Mouse (Mus musculus) cerebellum, postnatal 10 days (tissue): Measurements from ENCODE around the gene Slc4a11.
"Not testable (repeated sequence)": the region's sequence is repeated elsewhere in the genome, so short reads cannot be mapped to it uniquely, and the experiment has no call there.

Source experiments
- DNase-seq, 2 experiments: peaks; one replicate each; pipeline ENCODE4 v3.0.0; 2021; ENCODE audit warnings: mixed read lengths in 2 of 2

The Slc4a11 gene

DNA sequence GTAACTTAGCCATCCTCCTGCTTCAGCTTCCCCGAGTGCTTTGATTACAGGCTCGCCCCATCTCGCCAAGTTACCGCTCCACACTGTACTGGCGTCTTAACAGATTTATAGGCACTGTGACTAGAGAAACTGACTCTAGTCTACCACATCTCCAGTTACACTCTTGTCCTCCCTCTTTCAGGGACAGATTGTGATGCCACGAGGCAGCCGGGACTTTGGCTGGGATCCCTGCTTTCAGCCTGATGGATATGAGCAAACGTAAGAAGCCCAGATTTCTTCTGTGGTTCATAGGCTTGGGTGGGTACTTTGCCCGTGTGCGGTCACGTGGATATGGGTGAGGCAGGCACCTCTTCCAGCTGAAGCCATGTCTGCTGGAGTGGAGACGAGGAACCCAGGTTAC is 18.2 kb downstream of the Slc4a11 start:
- no peak for DNase-seq

DNA sequence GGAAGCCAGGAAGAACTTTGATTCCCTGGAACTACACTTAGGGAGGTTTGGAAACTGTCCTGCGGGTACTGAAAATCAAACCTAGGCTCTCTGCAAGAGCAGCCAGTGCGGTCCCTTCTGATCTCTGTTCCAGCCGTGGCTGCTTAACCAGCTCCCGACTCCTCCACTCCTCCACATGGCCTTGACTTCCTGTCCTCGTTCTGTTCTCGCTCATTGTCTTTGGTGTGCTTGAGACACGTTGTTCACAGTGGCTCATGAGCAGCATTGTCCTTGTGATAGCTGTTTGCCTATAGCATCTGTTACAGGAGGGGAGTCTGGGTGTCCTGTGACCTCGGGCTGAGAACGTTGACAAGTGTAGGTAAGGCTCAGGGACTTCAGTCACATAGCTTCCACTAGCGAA is 20.1 kb downstream of the Slc4a11 start:
- no peak for DNase-seq

DNA sequence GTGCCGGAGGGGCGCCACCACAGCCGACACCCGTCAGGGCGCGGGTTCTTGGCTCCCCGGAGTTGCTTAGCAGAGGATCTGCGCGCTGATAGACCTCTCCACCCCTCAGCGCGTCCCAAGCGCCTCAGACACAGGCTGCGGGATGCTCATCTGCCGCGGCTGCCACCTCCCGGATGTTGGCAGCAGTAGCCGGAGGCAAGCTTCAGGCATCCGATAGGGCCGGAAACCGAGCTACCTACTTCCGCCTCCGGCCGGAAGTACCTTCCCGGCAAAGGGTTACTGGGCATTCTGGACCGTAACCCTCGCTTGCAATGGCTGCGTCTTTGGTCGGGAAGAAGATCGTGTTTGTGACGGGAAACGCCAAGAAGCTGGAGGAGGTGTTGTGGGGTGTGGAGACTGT is 29.8 kb downstream of the Slc4a11 start, which contains the start of gene Itpa:
TSS of gene Itpa (plus strand) at position 52 of the 400 bp plus-strand sequence.
- peak; percentile 91 to 93 for DNase-seq

DNA sequence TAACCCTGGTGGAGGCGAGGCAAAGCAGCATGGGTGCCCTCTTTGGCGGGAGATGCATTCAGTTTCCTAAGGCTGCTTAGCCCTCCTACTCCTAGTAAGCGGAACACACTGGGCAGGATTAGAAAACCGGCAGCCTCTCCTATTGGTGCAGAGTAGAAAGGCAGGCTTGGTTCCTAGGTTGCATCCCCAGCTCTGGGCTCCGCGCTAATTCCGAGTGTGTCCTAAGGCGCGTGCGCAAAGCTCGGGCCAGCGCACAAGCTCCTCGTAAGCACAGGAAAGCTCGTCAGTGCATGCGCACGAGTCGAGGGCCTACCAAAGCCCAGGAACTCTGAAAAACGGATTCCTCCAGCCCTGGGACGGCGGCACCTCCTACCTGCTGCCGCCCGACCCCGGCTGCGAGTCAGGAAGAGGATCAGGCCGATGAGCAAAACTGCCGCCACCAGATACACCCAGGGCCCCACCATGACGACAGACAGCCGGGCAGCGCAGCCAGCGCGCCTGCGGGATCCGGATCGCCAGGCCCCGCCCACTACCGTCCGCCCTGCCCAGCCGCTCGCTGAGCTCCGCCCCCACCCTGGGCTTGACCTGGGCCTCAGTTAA is 33.1 kb downstream of the Slc4a11 start, which contains the start of gene Ddrgk1:
TSS of gene Ddrgk1 (minus strand) at position 558 of the 600 bp plus-strand sequence.
- DNase-seq: peak; percentile 94 to 96

DNA sequence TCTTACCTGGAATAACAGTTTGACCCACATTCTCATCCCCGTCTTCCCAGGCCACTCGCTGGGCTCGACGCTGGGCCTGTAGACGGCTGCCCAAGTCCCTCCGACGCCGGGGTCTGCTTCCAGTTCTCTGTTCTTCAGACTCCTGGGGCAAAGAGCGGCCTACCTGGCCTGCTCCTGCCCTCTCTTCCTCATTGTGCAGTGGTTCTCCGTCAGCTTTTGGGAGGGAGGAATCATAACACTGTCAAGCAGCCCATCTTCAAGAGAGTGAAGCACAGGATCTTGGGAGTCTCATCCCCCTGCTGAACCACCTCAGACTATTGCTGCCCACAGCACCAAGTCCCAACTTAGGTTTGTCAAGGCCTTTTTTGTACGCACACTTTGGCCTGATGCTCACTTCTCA is 34.0 kb downstream of the Slc4a11 start:
- DNase-seq: no peak

DNA sequence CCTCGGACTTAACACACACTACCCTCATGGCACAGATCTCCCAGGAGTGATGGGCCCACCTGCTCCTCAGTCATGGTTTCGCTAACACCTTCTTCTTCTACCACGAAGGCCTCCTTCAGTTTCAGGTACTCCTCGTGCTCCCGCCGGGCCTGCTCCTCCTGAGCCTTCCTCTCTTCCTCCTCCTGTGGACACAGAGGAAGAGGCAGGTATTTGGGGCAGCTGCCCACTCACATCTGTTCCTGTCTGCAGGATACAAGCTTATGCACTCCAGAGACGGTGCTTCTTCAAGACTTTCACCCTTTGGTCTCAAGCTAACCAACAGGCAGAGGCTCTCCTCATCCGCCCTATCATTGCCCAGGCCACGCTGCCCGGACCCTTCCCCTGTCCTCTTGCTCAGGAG is 38.8 kb downstream of the Slc4a11 start:
- no peak for DNase-seq

DNA sequence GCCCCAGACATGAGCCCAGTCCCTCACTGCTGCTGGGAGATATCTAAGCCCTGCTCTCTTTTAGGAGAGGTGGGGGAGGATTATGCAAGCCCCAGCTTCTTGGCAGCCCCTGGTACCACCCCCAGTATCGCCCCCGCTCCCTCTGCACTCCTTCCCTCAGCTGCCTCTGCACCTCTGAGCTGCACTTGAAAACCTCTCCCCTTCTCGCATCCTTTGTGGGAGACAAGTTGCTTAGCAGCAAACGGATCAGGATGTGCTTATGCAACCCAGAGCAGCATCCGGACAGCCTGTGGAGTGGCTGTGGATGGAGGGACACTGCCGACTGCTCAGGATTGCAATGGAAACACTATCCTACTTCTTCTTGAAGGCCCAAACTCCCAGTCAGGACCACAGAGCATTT is 39.8 kb downstream of the Slc4a11 start:
- no peak for DNase-seq

DNA sequence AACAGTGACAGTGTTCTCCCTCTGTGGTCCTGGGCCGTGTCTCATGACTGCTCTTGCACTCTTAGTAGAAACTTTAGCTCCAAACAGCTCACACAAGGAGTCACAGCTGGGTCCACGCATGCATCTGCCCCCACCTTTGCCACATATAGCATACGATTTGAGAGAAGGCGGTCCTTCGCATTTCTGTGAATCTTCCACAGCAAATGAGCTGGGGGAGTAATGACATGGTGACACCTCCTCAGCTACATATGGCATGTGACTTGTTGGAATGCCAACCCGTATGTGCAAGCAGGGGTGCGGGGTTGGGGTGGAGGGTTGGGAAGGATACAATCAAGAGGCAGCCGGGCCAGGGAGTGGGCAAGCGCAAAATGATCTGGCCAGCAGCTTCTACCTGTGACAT is 40.8 kb downstream of the Slc4a11 start:
- DNase-seq: no peak

DNA sequence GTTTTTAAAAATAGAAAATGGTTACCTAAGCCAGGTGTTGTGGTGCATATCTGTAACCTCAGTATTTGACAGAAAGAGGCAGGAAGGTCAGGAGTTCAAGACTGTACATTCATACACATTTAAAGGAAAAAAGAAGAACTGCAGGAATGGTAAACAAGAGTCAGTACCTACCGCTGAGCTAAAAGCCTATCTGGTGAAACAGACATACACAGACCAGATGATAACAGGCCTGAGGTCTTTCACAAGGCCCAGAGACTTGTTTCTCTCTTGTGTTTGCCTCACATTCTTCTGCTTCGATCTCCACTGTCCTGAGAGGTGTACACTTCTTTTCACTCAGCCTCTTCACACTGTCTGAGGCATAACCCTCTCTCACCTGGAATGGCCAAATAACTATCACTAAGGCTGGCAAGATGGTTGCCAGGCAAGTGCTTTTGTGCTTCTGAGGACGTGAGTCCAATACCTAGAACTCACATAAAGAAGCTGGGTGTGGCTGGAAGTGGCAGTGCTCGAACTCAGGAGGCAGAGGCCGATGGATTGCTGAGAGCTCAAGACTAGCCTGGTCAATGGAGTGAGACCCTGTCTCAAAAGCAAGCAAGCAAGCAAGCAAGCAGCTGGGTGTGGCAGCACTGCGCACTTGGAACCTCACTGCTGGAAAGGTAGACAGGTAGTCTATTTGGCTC is 41.5 kb downstream of the Slc4a11 start:
- no peak for DNase-seq

DNA sequence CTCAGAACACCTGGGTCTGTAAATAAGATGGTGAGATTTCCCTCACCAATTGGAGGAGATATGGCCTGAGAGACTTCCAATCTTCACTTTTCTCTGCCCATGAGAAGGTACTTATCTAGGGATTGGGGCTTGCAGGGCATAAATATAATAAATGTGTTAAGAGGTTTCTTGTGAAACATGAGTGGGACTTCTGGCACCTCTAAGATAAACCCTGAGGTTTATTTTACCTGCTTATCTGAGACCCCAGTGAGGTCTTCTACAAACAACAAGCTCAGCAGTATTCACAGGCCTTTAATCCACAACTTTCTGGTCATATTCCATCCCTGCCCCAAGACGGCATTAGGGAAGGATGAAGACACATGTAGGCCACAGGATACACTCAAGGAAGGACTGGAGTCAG is 43.6 kb downstream of the Slc4a11 start:
- DNase-seq: no peak

DNA sequence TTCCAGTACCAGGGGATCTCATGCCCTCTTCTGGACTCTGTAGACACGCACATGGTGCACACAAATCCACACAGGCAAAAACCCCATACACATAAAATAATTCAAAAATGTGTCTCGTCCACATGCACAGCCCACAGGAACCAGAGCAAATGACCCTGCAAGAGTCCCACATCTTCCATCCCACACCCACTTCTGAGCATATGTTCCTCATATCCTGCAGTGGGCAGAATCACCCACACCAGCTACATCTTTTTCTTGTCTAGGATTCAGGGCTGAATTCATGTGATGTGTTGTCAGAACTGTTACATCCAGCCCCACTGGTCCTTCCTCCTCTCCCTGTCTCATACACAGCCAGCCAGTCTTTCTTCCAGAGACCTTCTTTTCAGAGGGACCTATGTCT is 44.0 kb downstream of the Slc4a11 start:
- no peak for DNase-seq

DNA sequence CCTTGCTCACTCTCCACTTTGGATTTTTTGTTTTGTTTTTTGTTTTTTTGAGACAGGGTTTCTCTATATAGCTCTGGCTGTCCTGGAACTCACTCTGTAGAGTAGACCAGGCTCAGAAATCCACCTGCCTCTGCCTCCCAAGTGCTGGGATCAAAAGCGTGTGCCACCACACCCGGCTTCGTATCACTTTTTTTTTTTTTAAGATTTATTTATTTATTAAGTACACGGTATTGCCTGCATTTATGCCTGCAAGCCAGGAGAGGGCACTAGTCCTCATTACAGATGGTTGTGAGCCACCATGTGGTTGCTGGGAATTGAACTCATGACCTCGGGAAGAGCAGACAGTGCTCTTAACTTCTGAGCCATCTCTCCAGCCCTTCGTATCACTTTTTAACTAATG is 48.3 kb downstream of the Slc4a11 start:
- DNase-seq: not testable (repeated sequence)

DNA sequence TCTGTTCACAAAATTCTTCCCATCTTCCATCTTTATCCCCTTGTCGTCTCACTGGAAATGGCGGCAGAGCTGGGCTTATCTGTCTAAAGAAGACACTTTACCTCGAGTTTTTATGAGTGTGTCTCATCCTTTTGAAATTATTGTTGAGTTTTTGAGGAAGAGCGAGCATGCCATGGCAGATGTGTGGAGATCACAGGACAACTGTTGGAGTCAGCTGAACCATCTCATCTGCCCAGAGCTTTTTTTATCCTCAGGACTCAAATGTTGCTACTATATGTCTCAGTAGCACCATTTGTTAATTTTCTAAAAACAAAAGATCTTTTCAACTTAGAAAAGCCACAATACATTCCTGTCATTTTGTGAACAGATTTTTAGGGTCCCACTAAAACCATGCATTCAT is 52.1 kb downstream of the Slc4a11 start:
- DNase-seq: no peak

DNA sequence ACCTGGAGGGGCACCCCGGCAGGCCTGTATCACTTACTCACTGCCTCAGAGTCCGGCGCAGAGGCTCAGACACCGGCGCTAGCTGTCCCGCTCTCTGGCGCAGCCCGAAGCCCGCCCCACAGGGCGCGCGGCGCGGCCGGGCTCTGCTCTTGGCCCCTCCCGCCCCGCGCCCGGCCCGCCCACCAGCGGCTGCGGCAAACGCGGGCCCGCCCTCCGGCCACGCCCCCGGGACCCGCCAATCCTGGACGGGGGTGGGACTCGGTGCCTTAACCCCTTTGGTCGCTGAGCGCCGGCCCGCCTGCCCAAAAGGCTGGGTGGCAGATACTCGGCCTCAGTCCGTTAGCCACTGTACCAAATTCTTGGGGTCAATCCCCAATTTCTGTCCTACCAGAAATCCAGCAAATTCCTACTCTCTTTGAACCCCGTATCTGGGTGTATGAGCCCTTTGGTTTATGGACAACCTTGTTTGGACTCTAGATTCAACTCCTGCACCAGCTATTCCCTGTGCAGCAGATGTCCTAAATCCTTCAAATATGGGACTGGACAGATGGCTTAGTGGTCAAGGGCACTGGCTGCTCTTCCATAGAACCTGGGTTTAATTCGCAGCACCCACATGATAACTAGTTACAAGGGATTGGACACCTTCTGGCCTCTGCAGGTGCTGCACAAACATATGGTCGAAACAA is 54.5 kb downstream of the Slc4a11 start, which contains the start of gene Lzts3:
TSS of gene Lzts3 (minus strand) at position 120 of the 686 bp plus-strand sequence.
- DNase-seq: peak; percentile 98 to 99

DNA sequence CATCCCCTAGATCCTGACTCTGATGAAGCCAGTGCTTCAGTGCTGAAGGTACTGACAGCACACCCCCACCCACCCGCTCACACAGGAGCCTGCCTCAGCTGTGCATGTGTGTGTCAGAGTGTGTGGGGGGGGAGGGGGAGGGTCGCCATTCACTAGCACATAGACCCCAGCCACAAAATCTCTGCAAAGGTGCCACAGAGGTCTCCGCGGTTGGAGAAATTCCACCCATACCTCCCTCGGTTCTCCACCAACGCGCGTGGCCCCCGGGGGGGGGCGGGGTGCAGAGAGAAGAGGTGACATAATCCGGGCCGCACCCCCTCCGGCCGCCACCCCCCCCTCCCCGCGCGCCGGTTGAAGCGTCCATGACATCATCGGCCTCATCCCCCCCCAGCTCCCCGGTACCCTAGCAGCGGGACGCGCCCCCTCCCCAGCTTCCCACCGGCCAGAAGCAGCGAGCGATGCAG is 55.1 kb downstream of the Slc4a11 start:
- DNase-seq: no peak

DNA sequence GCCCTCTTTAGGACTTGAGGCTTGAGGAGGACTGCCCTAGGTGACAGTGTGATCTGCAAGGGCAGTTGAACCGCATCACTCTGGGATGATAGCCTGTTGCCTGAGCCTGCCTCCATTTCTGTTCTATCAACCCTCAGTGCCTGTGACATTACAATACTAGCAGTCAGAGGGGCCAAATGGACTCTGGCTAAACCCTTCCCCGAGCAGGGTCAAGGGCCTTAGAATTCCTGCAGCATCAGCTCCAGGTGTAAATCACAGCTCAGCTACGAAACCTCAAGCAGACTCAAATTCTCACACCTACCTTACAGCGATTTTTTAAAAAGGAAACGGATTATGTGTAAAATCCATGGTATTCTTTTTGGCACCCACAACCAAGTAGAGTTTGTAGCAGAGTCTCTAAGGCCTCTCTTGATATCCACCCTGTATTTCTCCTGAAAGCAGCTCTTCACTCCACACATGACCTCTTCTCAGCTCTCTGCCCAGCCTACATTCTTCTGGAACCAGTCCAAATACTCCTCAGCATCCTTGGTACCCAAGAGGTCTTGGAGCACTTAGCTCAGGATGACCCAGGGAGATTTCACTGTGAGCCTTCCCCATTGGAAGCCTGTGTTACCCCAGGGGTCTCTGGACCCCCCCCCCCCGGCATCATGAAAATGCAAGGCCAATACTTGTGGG is 55.8 kb downstream of the Slc4a11 start:
- peak in 1 of 2 experiments; percentile 48 for DNase-seq

DNA sequence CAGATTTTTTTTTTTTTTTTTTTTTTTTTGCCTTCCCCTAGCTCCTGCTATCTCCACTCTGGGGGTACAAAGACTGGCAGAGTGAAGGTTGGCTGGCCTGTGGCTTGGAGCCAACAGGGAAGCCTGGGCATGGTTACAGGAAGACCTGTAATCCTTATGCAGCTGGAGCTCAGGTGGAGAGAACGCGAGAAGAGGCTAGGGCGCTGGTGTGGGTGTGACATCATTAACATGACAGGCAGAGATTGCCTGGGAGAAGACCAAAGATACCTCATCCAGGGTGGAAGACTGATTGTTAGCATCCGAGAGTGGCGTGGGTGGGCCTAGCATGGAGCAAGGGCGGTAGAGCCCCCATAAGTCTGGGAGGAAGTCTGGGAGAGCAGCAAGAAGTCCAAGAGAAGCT is 58.0 kb downstream of the Slc4a11 start:
- peak in 1 of 2 experiments; percentile 27 for DNase-seq

DNA sequence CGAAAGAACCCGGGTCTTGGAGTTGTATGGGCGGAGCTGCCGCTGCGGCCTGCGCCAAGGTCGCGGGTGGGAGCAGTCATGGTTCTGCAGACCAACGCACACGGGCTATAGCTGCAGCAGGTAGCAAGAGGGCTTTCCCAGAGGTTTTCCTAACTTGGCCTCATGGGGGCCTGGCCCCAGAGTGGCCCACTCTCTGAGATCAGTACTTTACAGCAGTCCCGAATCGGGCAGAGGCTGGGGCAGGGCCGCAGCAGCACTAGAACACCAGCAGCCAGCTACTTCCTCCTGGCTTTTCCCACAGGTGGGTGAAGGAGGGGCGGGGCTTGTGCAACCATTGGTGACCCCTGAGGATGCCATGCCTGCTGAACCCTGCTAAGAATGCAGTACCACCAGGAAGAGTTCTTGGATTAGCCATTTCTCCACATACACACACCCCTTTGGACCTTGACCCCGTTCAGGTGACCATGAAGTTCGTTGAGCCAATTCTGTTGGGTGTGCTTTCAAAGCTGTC is 59.2 kb downstream of the Slc4a11 start:
- DNase-seq: peak in 1 of 2 experiments; percentile 41

DNA sequence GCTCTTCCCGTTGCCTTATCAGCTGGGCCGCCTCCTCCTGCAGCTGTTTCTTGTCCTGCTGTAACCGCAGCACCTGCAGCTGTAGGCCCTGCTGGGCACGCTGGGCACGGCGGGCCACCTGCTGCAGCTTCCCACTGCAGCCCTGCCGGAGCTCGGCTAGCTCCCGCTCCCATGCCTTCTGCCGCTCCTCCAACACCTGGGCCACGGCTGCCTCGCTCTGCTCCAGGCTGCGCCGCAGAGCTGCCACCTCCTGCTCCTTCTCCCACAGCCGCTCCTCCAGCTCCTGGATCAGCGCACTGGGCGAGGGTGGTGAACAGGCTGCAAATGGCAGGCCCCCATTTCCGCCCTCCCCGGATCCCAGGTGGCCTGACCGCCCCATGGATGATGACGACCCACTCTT is 61.5 kb downstream of the Slc4a11 start:
- peak; percentile 34 to 62 for DNase-seq

DNA sequence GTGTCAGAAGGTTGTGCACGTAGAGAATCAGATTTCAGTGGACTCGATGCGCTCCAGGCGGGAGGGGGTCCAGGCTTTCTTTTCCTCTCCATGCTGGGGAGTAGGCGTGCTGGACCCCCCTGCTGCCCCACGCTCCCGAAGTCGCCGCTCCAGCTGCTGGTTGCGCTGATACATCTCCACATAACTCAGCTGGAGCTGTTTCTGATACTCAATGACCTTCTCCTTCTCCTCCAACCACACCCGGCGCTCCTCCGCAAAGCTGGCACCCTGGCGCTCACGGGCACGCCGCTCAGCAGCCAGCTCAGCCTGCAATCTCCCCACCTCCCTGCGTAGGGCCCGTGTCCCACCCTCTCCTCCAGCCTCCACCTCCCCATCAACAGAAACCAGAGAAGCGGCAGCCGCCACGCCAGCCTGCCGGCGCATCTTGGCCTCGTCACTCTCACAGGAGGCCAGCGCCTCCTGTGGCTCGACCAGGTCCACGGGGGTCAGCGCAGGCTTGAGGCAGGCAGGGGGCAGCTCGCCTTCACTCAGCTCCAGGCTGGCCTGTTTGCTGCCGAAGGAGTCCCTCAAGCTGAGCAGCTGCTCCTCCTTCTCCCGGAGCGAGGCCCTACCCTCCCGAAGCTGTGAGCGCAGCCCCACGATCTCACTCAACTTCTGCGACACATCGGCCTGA is 62.4 kb downstream of the Slc4a11 start:
- peak; percentile 57 to 66 for DNase-seq
